Mouse (Mus musculus): ENCODE measurements around the gene Ppan. TPM values are rescaled to one million over a fixed set of nuclear protein-coding genes. Genes with fewer than 3 reads are reported as not detected.

Gene Ppan
- polyA plus RNA-seq, 1 experiment from 2014 or later: 49.5 TPM

- Histone ChIP-seq H3K9me3 (no peaks in the 10 kb centered on the region), H3K4me3 (replicated peaks) (no peak overlapping the region), H3K9ac (replicated peaks) (no peak overlapping the region), H3K4me1 (replicated peaks) (no peaks in the 10 kb centered on the region; the same call in 1 of the 2 replicates), H3K36me3 (no peaks in the 10 kb centered on the region), H3K27me3 (peaks cover 51% of the 10 kb centered on the region), H3K27ac (no peak overlapping the region), H3K4me2 (replicated peaks) (no peak overlapping the region)
- no peak for ATAC-seq
- 77% methylated on average over 12 of the region's 12 CpGs for whole genome bisulfite sequencing
Observed at GRCm38 (mm10) chr9:20870211-20871173, 17.5 kb upstream of the Ppan start.

- WGBS: 95% methylated on average over 10 of the region's 10 CpGs
- H3K36me3 ChIP-seq: no peaks in the 10 kb centered on the region
- no peak overlapping the region for H3K9ac ChIP-seq (replicated peaks)
- peaks cover 33% of the 10 kb centered on the region for H3K27me3 ChIP-seq
- H3K27ac ChIP-seq: no peak overlapping the region
- no peak for ATAC-seq
- no peak overlapping the region for H3K4me2 ChIP-seq (replicated peaks)
- no peaks in the 10 kb centered on the region for H3K9me3 ChIP-seq
- H3K4me3 ChIP-seq (replicated peaks): no peak overlapping the region
- peaks cover 5% of the 10 kb centered on the region for H3K4me1 ChIP-seq (replicated peaks)
Observed at GRCm38 (mm10) chr9:20872991-20873390, 15.0 kb upstream of the Ppan start.

- no peaks in the 10 kb centered on the region for H3K9me3 ChIP-seq
- no peak overlapping the region for H3K27ac ChIP-seq
- peaks cover 28% of the 10 kb centered on the region for H3K27me3 ChIP-seq
- peaks cover 5% of the 10 kb centered on the region for H3K4me1 ChIP-seq (replicated peaks)
- H3K9ac ChIP-seq (replicated peaks): no peak overlapping the region
- WGBS: 89% methylated on average over 12 of the region's 12 CpGs
- H3K4me3 ChIP-seq (replicated peaks): no peak overlapping the region
- no peak for ATAC-seq
- no peak overlapping the region for H3K4me2 ChIP-seq (replicated peaks)
- H3K36me3 ChIP-seq: no peaks in the 10 kb centered on the region
Observed at GRCm38 (mm10) chr9:20873521-20873920, 14.5 kb upstream of the Ppan start.

DNA sequence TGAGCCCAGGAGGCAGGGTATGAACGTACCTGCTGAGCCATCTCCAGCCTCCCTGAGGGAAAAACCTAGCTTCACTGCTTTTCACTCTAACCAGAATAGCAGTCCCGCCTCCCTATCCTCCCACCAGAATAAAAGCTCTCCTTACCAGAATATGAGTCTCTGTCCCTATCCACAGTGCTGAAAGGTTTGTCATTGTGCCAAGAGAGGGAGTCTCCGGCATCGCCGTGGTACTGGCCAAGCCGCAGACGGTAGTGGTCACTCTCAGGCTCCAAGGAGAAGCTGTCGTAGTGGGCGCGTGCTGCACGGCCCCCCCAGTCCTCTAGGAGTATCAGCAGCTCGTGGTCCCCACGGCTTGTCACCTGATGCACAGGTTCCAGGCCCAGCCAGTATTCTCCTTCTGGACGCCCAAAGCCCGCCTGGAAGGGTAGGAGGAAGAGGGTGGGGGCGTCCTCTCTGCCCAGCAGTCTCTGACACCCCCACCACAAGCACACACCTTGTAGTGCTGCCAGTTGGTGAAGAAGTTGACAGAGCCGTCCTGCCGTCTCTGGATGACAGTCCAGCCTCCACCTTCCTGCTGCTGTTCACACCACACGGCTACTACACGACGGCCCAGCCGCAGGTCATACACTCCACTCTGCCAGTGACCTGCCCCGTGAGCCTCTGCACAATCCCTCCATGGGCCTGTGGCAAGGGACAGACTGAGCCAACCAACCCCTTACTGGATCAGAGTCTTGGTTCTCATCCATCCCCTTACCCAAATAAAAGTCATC, 12.8 kb upstream of the Ppan start:
- Histone ChIP-seq H3K27ac (no peak overlapping the region), H3K27me3 (peaks cover 11% of the 10 kb centered on the region), H3K9ac (replicated peaks) (0 out of 2 replicates have a peak overlapping the region, but pooled peaks have one; percentile 23), H3K9me3 (no peaks in the 10 kb centered on the region), H3K36me3 (no peaks in the 10 kb centered on the region), H3K4me1 (replicated peaks) (peaks cover 8% of the 10 kb centered on the region), H3K4me3 (replicated peaks) (no peak overlapping the region), H3K4me2 (replicated peaks) (no peak overlapping the region)
- WGBS: 67% methylated on average over 23 of the region's 23 CpGs
- no peak for ATAC-seq

DNA sequence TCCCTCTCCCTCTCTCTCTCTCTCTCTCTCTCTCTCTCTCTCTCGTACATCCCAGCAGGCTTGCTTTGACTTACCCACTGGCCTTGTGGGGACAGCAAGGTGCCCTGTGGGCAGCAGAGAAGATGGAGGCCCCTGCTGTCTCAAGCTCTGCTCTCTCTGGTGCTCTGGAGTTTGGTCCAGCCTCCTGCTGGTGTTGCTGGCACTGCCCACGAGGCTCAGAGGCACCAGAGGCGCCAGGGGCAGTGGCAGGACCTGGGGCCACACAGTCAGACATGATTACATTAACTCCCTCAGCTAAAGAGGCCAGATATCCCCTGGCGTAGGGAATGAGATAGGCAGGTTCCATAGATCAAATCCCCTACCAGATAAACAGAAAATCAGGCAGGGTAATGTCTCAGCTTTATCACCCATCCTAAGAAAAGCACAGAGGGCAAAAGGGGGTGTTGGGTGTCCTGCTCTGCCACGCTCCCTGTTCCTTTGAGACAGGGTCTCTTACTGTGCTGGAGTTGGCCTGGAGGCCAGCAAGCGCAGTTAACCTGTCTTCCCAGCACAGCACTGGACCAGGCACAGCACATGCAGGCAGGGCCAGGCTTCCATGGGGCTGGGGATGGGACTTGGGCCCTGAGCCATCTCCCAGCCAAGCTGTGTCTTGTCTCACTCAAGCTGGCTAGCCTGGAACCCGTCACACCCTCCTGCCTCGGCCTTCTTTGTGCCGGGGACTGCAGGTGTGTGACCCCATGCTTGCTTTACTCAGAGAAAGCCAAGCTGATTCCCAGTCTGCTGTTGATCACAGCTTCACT, 11.5 kb upstream of the Ppan start:
- peak overlapping the region; percentile 36; the same call in 1 of the 2 replicates for H3K9ac ChIP-seq (replicated peaks)
- 69% methylated on average over 9 of the region's 9 CpGs for WGBS

GRCm38 (mm10) chr9:20877118-20878040, 10.6 kb upstream of the Ppan start:
- peaks cover 8% of the 10 kb centered on the region for H3K4me1 ChIP-seq (replicated peaks)
- peak overlapping the region; percentile 43 for H3K9ac ChIP-seq (replicated peaks)
- H3K9me3 ChIP-seq: no peaks in the 10 kb centered on the region
- peak overlapping the region; percentile 43 for H3K4me3 ChIP-seq (replicated peaks)
- 37% methylated on average over 14 of the region's 14 CpGs for WGBS
- H3K27ac ChIP-seq: peak overlapping the region; percentile 93
- peak overlapping the region; percentile 64 for H3K4me2 ChIP-seq (replicated peaks)
- no peak; the same call in 1 of the 2 replicates for ATAC-seq
- H3K27me3 ChIP-seq: no peaks in the 10 kb centered on the region
- H3K36me3 ChIP-seq: no peaks in the 10 kb centered on the region

More for the DNA sequence above, 11.5 kb upstream of the Ppan start:
- Histone ChIP-seq H3K4me1 (replicated peaks) (peaks cover 8% of the 10 kb centered on the region), H3K36me3 (no peaks in the 10 kb centered on the region), H3K27ac (no peak overlapping the region), H3K9me3 (no peaks in the 10 kb centered on the region), H3K27me3 (no peaks in the 10 kb centered on the region), H3K4me2 (replicated peaks) (no peak overlapping the region), H3K4me3 (replicated peaks) (no peak overlapping the region)
- no peak for ATAC-seq

DNA sequence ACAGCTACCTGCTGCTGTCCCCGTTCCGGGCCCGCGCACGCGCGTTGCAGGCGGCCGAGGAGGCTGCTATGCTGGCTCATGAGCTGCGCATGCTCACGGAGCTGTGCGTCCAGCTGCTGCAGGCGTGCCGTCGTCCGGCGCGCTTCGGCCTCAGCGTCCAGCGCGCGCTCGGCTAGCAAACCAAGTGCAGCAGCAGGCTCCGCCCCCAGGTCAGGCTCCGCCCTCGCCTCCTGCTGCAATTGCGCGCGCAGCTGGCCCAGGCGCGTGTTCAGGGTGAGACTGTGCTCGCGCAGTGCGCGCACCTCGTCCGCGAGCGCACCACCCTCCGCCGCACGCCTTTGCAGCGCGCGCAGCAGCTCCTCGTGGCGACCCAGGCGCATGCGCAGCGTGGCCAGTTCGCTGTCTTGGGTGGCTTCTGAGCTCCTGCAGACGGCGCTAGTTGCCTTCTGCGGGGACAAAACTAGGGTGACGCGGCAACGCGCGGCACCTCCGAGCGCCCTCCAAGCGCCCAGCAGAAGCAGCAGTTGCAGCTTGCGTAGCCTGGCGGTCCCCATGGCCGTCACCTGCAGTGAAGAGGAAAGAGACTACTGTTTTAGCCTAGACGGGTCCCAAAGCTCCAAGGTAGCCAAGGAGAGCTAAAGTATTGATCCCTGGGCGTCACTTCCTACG, 9.8 kb upstream of the Ppan start:
- H3K27ac ChIP-seq: peak overlapping the region; percentile 93
- peaks cover 8% of the 10 kb centered on the region for H3K4me1 ChIP-seq (replicated peaks)
- no peaks in the 10 kb centered on the region for H3K36me3 ChIP-seq
- H3K9ac ChIP-seq (replicated peaks): peak overlapping the region; percentile 75
- H3K4me3 ChIP-seq (replicated peaks): peak overlapping the region; percentile 43
- no peaks in the 10 kb centered on the region for H3K27me3 ChIP-seq
- H3K9me3 ChIP-seq: no peaks in the 10 kb centered on the region
- under 1% methylated on average over 69 of the region's 69 CpGs for WGBS
- peak overlapping the region; percentile 64 for H3K4me2 ChIP-seq (replicated peaks)
- peak; percentile 96 for ATAC-seq

GRCm38 (mm10) chr9:20878710-20879065, 9.3 kb upstream of the Ppan start:
- peak overlapping the region; percentile 93 for H3K27ac ChIP-seq
- H3K4me1 ChIP-seq (replicated peaks): peaks cover 8% of the 10 kb centered on the region
- 26% methylated on average over 10 of the region's 10 CpGs for WGBS
- peak; percentile 12 for ATAC-seq
- H3K4me3 ChIP-seq (replicated peaks): peak overlapping the region; percentile 43
- H3K36me3 ChIP-seq: no peaks in the 10 kb centered on the region
- no peaks in the 10 kb centered on the region for H3K27me3 ChIP-seq
- peak overlapping the region; percentile 75 for H3K9ac ChIP-seq (replicated peaks)
- H3K4me2 ChIP-seq (replicated peaks): peak overlapping the region; percentile 64
- no peaks in the 10 kb centered on the region for H3K9me3 ChIP-seq

DNA sequence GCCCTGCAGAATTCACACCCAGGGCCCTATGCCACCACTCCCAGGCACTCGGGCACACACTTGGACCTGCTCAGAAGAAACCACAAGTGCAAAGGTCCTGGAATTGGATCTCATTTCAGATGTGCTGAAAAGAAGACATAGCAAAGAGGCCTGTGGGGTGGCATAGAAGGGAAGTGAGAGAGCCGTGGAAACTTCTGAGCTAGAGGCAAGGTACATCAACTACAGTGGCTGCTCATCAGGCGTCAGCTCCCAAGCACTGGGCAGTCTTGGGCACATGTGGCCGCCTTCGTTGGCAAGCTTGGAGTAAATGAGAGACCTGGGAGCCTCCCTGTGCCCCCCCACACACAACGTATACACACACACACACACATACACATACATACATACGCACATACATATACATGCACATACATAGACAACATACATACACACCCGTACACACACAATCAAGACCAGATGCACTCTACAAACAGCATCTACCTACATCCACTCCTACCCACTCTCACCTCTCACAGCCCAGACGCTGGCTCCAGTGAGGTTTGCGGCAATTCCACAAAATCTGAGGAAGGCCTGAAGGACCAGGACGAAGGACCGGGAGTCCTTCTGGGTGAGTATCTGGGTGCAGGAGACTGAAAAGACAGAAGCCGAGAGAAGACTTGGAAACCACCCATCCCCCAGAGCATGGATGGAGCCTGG, 8.7 kb upstream of the Ppan start, which contains the start of gene Angptl6:
Angptl6 (minus strand) TSS at position 631 of the 696 bp plus-strand sequence.
- 94% methylated on average over 13 of the region's 13 CpGs for WGBS
- H3K4me2 ChIP-seq (replicated peaks): peak within 1 kb of the TSS; percentile 64
- peak within 1 kb of the TSS; percentile 93 for H3K27ac ChIP-seq
- peak within 1 kb of the TSS; percentile 43 for H3K4me3 ChIP-seq (replicated peaks)
- no peaks in the 10 kb centered on the region for H3K36me3 ChIP-seq
- no peaks in the 10 kb centered on the region for H3K9me3 ChIP-seq
- ATAC-seq: no peak
- peaks cover 8% of the 10 kb centered on the region for H3K4me1 ChIP-seq (replicated peaks)
- H3K9ac ChIP-seq (replicated peaks): peak within 1 kb of the TSS; percentile 75
- H3K27me3 ChIP-seq: no peaks in the 10 kb centered on the region

- no peak for ATAC-seq
- Histone ChIP-seq H3K27me3 (no peaks in the 10 kb centered on the region), H3K4me1 (replicated peaks) (peaks cover 13% of the 10 kb centered on the region), H3K4me3 (replicated peaks) (no peak overlapping the region), H3K4me2 (replicated peaks) (no peak overlapping the region), H3K9ac (replicated peaks) (no peak overlapping the region), H3K27ac (no peak overlapping the region), H3K36me3 (peaks cover 24% of the 10 kb centered on the region), H3K9me3 (no peaks in the 10 kb centered on the region)
- WGBS: 96% methylated on average over 2 of the region's 2 CpGs
Observed at GRCm38 (mm10) chr9:20886563-20886962, 1.4 kb upstream of the Ppan start.
